Mouse (Mus musculus): ENCODE results near the gene 1500015O10Rik.
A peak's percentile ranks its signal among the peaks of the same experiment; 100 is the strongest.

Gene 1500015O10Rik

GRCm38 (mm10) chr1:43730491-43730924 is at the start of gene 1500015O10Rik:
Gene 1500015O10Rik, plus strand, starts transcription at chr1:43730602.
- DNase-seq: peak; percentile 10 to 29

GRCm38 (mm10) chr1:43689983-43690382 is 40.4 kb upstream of the 1500015O10Rik start:
- DNase-seq: no peak

- DNase-seq: no peak
Observed at GRCm38 (mm10) chr1:43690507-43690906, 39.9 kb upstream of the 1500015O10Rik start.

GRCm38 (mm10) chr1:43694076-43694475 is 36.3 kb upstream of the 1500015O10Rik start:
- no peak for DNase-seq

GRCm38 (mm10) chr1:43694851-43695545 is 35.4 kb upstream of the 1500015O10Rik start:
- DNase-seq: peak; percentile 56 to 59

- DNase-seq: no peak
Observed at GRCm38 (mm10) chr1:43698577-43699000, 31.8 kb upstream of the 1500015O10Rik start.

GRCm38 (mm10) chr1:43714841-43715240 is 15.6 kb upstream of the 1500015O10Rik start:
- DNase-seq: peak in 1 of 2 experiments; percentile 17

GRCm38 (mm10) chr1:43717967-43718366 is 12.4 kb upstream of the 1500015O10Rik start:
- peak; percentile 14 to 38 for DNase-seq

GRCm38 (mm10) chr1:43718793-43719192 is 11.6 kb upstream of the 1500015O10Rik start:
- no peak for DNase-seq

GRCm38 (mm10) chr1:43722459-43722858 is 7.9 kb upstream of the 1500015O10Rik start:
- DNase-seq: no peak

GRCm38 (mm10) chr1:43732100-43732499 is 1.7 kb downstream of the 1500015O10Rik start:
- DNase-seq: no peak

- DNase-seq: no peak
Observed at GRCm38 (mm10) chr1:43732657-43733056, 2.3 kb downstream of the 1500015O10Rik start.

GRCm38 (mm10) chr1:43737812-43738518 is 7.6 kb downstream of the 1500015O10Rik start:
- peak in 1 of 2 experiments; percentile 8 for DNase-seq

- DNase-seq: no peak
Observed at GRCm38 (mm10) chr1:43738519-43738894, 8.1 kb downstream of the 1500015O10Rik start.

GRCm38 (mm10) chr1:43754448-43755312 is 24.3 kb downstream of the 1500015O10Rik start:
- DNase-seq: no peak

GRCm38 (mm10) chr1:43760085-43760484 is 29.7 kb downstream of the 1500015O10Rik start:
- no peak for DNase-seq

- DNase-seq: no peak
Observed at GRCm38 (mm10) chr1:43764481-43764880, 34.1 kb downstream of the 1500015O10Rik start.

GRCm38 (mm10) chr1:43766328-43766727 is 35.9 kb downstream of the 1500015O10Rik start:
- no peak for DNase-seq

GRCm38 (mm10) chr1:43768385-43768990 is 38.1 kb downstream of the 1500015O10Rik start:
- DNase-seq: no peak

- DNase-seq: no peak
Observed at GRCm38 (mm10) chr1:43769348-43769747, 38.9 kb downstream of the 1500015O10Rik start.

- DNase-seq: no peak
Observed at GRCm38 (mm10) chr1:43770032-43770431, 39.6 kb downstream of the 1500015O10Rik start.

GRCm38 (mm10) chr1:43772694-43773093 is 42.3 kb downstream of the 1500015O10Rik start:
- no peak for DNase-seq

GRCm38 (mm10) chr1:43774126-43774525 is 43.7 kb downstream of the 1500015O10Rik start:
- DNase-seq: no peak
